Mouse (Mus musculus) heart, postnatal 0 days (tissue): ENCODE data around the gene Prss28.

Experiments used
- CTCF ChIP-seq: IDR thresholded peaks from 2 replicates; pipeline ENCODE4 v1.5.1; 2016; ENCODE audit warnings: antibody characterized with exemption, control low read depth, low read depth
- EP300 ChIP-seq: IDR thresholded peaks from 2 replicates; pipeline ENCODE4 v1.6.1; 2016; ENCODE audit warnings: antibody characterized with exemption, low read depth

- no peak for TF ChIP-seq CTCF
- no peak for TF ChIP-seq EP300
These were observed 26.3 kb upstream of the Prss28 start for GRCm38 (mm10) chr17:25282133-25282532.
